Mouse (Mus musculus): ENCODE data around the gene Ascc1. TPM values are rescaled to one million over a fixed set of nuclear protein-coding genes. Genes with fewer than 3 reads are reported as not detected.

Ascc1 gene
- polyA plus RNA-seq, 1 experiment from 2014 or later: 47.2 TPM

- no peak overlapping the region for H3K4me3 ChIP-seq (ENCODE audit: low read depth, low read length)
- H3K36me3 ChIP-seq (ENCODE audit: insufficient read depth, low read length): peaks cover 8% of the 10 kb centered on the region
- 77% methylated on average over 2 of the region's 2 CpGs for WGBS
- no peak overlapping the region for H3K4me2 ChIP-seq (replicated peaks; ENCODE audit: low read depth, low read length)
- DNase-seq (ENCODE audit: low spot score): no peak
- H3K9ac ChIP-seq (replicated peaks; ENCODE audit: low read depth): no peak overlapping the region
- no peaks in the 10 kb centered on the region for H3K9me3 ChIP-seq (ENCODE audit: low read length)
- H3K27me3 ChIP-seq (replicated peaks; ENCODE audit: insufficient read depth, low read length): no peaks in the 10 kb centered on the region
- no peak for ATAC-seq
- TF ChIP-seq EP300 (IDR thresholded peaks at IDR 0.05) (no peak), CTCF (IDR thresholded peaks at IDR 0.05) (peak; percentile 14; the same call in 1 of the 2 replicates)
- no peaks in the 10 kb centered on the region for H3K4me1 ChIP-seq (ENCODE audit: insufficient read depth, low read depth, low read length)
- no peak overlapping the region for H3K27ac ChIP-seq (ENCODE audit: low read length)
Measured at GRCm38 (mm10) chr10:60019299-60019698, 16.7 kb downstream of the Ascc1 start.

GRCm38 (mm10) chr10:60023751-60024150 is 21.1 kb downstream of the Ascc1 start:
- Histone ChIP-seq H3K4me3 (ENCODE audit: low read depth, low read length) (no peak overlapping the region), H3K4me1 (ENCODE audit: insufficient read depth, low read depth, low read length) (peaks cover 3% of the 10 kb centered on the region; the same call in 1 of the 2 replicates), H3K9ac (replicated peaks; ENCODE audit: low read depth) (no peak overlapping the region), H3K27me3 (replicated peaks; ENCODE audit: insufficient read depth, low read length) (no peaks in the 10 kb centered on the region), H3K36me3 (ENCODE audit: insufficient read depth, low read length) (peaks cover 3% of the 10 kb centered on the region; the same call in 1 of the 2 replicates), H3K4me2 (replicated peaks; ENCODE audit: low read depth, low read length) (no peak overlapping the region), H3K27ac (ENCODE audit: low read length) (no peak overlapping the region), H3K9me3 (ENCODE audit: low read length) (no peaks in the 10 kb centered on the region)
- ATAC-seq (no peak), DNase-seq (ENCODE audit: low spot score) (no peak)
- WGBS: 53% methylated on average over 1 of the region's 1 CpGs
- TF ChIP-seq CTCF (IDR thresholded peaks at IDR 0.05): no peak
- TF ChIP-seq EP300 (IDR thresholded peaks at IDR 0.05): no peak

GRCm38 (mm10) chr10:60026759-60027395 is 24.3 kb downstream of the Ascc1 start:
- Histone ChIP-seq H3K27ac (ENCODE audit: low read length) (no peak overlapping the region), H3K4me1 (ENCODE audit: insufficient read depth, low read depth, low read length) (peaks cover 3% of the 10 kb centered on the region; the same call in 1 of the 2 replicates), H3K36me3 (ENCODE audit: insufficient read depth, low read length) (peaks cover 3% of the 10 kb centered on the region; the same call in 1 of the 2 replicates), H3K9ac (replicated peaks; ENCODE audit: low read depth) (no peak overlapping the region), H3K27me3 (replicated peaks; ENCODE audit: insufficient read depth, low read length) (no peaks in the 10 kb centered on the region), H3K4me2 (replicated peaks; ENCODE audit: low read depth, low read length) (no peak overlapping the region), H3K9me3 (ENCODE audit: low read length) (no peaks in the 10 kb centered on the region), H3K4me3 (ENCODE audit: low read depth, low read length) (no peak overlapping the region)
- 49% methylated on average over 13 of the region's 13 CpGs for WGBS
- ATAC-seq (peak; percentile 30), DNase-seq (ENCODE audit: low spot score) (peak; percentile 37)
- TF ChIP-seq CTCF (IDR thresholded peaks at IDR 0.05) (no peak), EP300 (IDR thresholded peaks at IDR 0.05) (no peak)

GRCm38 (mm10) chr10:60027619-60028084 is 25.0 kb downstream of the Ascc1 start:
- ATAC-seq: no peak
- Histone ChIP-seq H3K4me2 (replicated peaks; ENCODE audit: low read depth, low read length) (no peak overlapping the region), H3K4me3 (ENCODE audit: low read depth, low read length) (no peak overlapping the region), H3K9me3 (ENCODE audit: low read length) (no peaks in the 10 kb centered on the region), H3K27me3 (replicated peaks; ENCODE audit: insufficient read depth, low read length) (no peaks in the 10 kb centered on the region), H3K27ac (ENCODE audit: low read length) (no peak overlapping the region), H3K9ac (replicated peaks; ENCODE audit: low read depth) (no peak overlapping the region), H3K36me3 (ENCODE audit: insufficient read depth, low read length) (no peaks in the 10 kb centered on the region), H3K4me1 (ENCODE audit: insufficient read depth, low read depth, low read length) (peaks cover 3% of the 10 kb centered on the region; the same call in 1 of the 2 replicates)
- WGBS: 31% methylated on average over 2 of the region's 2 CpGs
- TF ChIP-seq CTCF (IDR thresholded peaks at IDR 0.05): no peak
- no peak for TF ChIP-seq EP300 (IDR thresholded peaks at IDR 0.05)
- DNase-seq (ENCODE audit: low spot score): peak; percentile 26

- no peaks in the 10 kb centered on the region for H3K27me3 ChIP-seq (replicated peaks; ENCODE audit: insufficient read depth, low read length)
- DNase-seq (ENCODE audit: low spot score): no peak
- no peaks in the 10 kb centered on the region for H3K9me3 ChIP-seq (ENCODE audit: low read length)
- peaks cover 3% of the 10 kb centered on the region; the same call in 1 of the 2 replicates for H3K4me1 ChIP-seq (ENCODE audit: insufficient read depth, low read depth, low read length)
- ATAC-seq: no peak
- no peak overlapping the region for H3K4me3 ChIP-seq (ENCODE audit: low read depth, low read length)
- 59% methylated on average over 7 of the region's 7 CpGs for WGBS
- H3K27ac ChIP-seq (ENCODE audit: low read length): no peak overlapping the region
- H3K4me2 ChIP-seq (replicated peaks; ENCODE audit: low read depth, low read length): no peak overlapping the region
- H3K9ac ChIP-seq (replicated peaks; ENCODE audit: low read depth): no peak overlapping the region
- TF ChIP-seq CTCF (IDR thresholded peaks at IDR 0.05) (no peak), EP300 (IDR thresholded peaks at IDR 0.05) (no peak)
- H3K36me3 ChIP-seq (ENCODE audit: insufficient read depth, low read length): no peaks in the 10 kb centered on the region
Measured at GRCm38 (mm10) chr10:60028181-60028580, 25.6 kb downstream of the Ascc1 start.

- Histone ChIP-seq H3K4me3 (ENCODE audit: low read depth, low read length) (no peak overlapping the region), H3K27ac (ENCODE audit: low read length) (no peak overlapping the region), H3K9me3 (ENCODE audit: low read length) (no peaks in the 10 kb centered on the region), H3K36me3 (ENCODE audit: insufficient read depth, low read length) (no peaks in the 10 kb centered on the region), H3K4me2 (replicated peaks; ENCODE audit: low read depth, low read length) (no peak overlapping the region), H3K27me3 (replicated peaks; ENCODE audit: insufficient read depth, low read length) (no peaks in the 10 kb centered on the region), H3K9ac (replicated peaks; ENCODE audit: low read depth) (no peak overlapping the region), H3K4me1 (ENCODE audit: insufficient read depth, low read depth, low read length) (peaks cover 3% of the 10 kb centered on the region; the same call in 1 of the 2 replicates)
- no peak for TF ChIP-seq CTCF (IDR thresholded peaks at IDR 0.05)
- TF ChIP-seq EP300 (IDR thresholded peaks at IDR 0.05): no peak
- ATAC-seq: no peak
- 64% methylated on average over 7 of the region's 7 CpGs for WGBS
- no peak for DNase-seq (ENCODE audit: low spot score)
Measured at GRCm38 (mm10) chr10:60028979-60029378, 26.4 kb downstream of the Ascc1 start.

Data from lung, postnatal 0 days (tissue).